Mouse (Mus musculus) right cerebral cortex, postnatal 4 days (tissue): ENCODE results near the gene Zfp687.
"Not testable (repeated sequence)": the region's sequence is repeated elsewhere in the genome, so short reads cannot be mapped to it uniquely, and the experiment has no call there.

Source experiments
- DNase-seq: peaks from one replicate; pipeline ENCODE4 v3.0.0-alpha.2; 2022

Gene Zfp687

DNA sequence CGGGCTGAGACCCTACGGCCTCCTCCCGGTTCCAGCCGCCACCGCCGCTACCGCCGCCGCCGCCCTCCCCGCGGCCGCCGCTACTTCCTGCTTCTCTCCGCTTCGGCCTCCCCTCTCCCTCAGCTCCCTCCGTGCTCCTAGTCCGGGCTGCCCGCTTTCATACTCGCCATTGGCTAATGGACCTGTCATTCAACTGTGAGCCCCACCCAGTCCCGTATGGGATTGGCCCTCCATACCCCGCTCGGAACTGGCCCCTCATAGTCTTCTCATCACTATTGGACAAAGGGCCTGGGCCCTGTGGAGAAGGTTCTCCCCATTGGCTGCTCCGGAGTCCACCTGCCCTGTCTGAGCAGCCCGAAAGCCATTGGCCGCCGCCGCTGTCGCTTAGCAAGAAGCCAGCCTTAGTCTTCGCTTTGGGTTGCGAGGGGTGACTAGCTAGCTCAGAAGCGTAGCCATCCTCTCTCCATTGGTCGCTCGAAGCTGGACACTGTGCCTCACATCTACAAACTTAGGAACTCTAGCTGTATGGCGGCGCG lies at the start of gene Zfp687:
Zfp687 (minus strand) TSS at position 112 of the 536 bp plus-strand sequence.
- peak; percentile 99 for DNase-seq

DNA sequence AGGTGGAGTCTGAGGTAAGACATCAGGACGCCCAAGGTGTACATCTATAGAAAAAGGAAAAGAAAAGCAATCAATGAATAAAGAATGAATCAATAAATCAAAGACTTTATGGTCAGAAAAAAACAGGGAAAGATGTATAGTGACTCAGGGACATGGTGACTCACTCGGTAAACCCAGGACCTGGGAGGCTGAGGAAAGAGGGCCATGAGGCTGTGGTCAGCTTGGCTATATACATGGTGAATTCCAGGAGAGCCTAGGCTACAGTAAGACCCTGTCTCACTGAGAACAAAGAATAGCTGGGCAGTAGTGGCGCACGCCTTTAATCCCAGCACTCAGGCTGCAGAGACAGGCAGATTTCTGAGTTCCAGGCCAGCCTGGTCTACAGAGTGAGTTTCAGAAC lies 48.5 kb upstream of the Zfp687 start:
- no peak for DNase-seq

DNA sequence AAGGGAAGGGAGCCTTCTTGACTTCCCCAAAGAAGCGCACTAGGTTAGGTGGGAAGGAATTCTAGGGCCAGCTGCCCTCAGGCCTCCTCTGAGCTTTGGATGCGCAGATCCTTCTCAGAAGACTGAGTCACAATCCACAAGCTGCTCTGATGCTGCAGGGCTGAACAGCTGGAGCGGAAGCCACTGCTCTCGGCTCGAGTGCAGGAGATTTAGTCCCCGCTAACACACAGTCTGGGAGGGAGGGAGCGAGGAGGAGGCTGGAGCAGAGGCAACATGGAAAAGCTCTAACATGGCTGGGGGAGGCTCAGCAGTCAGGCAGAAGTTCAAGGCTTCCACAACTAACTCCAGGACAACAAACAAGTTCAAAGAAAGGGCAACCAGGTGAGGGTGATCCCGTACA lies 42.8 kb upstream of the Zfp687 start:
- no peak for DNase-seq

DNA sequence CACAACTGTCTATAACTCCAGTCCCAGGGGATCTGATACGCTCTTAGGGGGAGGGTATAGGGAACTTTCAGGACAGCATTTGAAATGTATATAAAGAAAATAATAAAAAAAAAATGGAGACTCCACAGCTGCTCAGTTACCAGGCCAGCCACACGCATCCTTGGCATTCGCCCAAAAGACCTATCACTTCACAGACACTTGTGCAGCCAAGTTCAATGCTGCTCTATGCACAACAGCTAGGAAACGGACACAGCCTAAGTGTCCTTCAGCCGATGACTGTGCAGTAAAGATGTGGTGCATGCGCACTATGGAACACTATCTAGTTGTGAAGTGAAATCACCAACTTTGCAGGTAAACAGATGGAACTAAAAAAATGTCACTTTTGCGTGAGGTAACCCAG lies 41.0 kb upstream of the Zfp687 start:
- DNase-seq, result no peak

- DNase-seq, result no peak
These were observed 39.4 kb upstream of the Zfp687 start for GRCm38 (mm10) chr3:95054481-95055260.

DNA sequence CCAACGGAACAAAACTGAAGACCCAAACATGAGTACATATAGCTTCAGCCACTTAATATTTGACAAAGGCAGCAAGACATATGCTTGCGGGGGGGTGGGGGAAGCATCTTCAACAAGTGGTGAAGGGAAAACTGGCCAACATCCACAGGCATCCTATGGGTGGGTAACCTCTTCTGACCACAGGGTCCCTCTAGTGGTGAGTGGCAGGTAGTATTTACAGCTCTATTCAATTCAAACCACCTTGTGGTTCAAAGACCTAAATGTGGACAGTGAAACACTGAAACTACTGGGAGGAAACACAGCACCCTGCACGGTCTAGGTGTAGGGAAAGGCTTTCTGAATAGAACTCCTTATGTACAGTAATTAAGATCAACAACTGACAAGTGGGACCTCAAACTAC lies 38.5 kb upstream of the Zfp687 start:
- no peak for DNase-seq

- peak; percentile 26 for DNase-seq
These were observed 37.7 kb upstream of the Zfp687 start for GRCm38 (mm10) chr3:95052959-95053358.

GRCm38 (mm10) chr3:95047914-95048313 lies 32.7 kb upstream of the Zfp687 start:
- no peak for DNase-seq

DNA sequence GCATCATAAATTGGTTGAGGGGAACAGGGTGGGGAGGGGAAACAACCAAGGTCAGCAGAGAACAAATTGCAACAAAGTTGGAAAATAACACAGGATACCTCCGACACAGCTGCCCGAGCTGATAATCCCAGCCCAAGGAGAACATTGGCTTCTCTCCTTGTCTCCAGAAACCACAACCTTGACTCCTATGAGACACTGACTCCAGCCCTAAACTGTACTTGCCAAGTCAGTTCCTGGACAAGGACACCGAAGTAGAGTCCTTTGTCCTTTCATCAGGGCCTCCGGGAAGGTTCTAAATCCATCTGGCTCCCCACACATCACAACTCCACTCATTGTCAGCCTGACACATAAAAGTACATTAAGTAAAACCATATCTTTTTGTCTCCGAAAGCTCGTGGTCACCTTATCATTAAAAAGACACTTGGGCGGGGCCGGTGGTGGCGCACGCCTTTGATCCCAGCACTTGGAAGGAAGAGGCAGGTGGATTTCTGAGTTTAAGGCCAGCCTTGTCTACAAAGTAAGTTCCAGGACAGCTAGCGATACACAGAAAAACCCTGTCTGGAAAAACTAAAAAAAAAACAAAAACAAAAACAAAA lies 31.3 kb upstream of the Zfp687 start:
- DNase-seq, result no peak

DNA sequence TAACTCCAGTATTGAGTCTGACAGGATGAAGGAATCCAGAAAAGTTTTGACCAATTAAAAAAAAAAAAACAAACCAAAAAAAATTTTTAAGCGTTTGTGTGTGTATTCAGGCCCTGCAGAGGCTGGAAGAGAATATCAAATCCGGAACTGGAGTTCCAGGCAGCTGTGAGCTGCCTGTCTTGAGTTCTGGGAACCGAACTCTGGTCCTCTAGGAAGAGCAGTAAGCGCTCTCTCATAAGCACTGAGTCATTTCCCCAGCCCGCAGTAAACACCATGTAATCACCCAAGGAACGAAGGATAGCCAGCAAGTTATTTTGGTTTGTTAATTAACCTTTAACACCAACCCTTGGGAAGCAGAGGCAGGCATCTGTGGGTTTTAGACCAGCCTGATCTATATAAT lies 28.0 kb upstream of the Zfp687 start:
- DNase-seq, result no peak

GRCm38 (mm10) chr3:95042838-95043229 lies 27.6 kb upstream of the Zfp687 start:
- no peak for DNase-seq

DNA sequence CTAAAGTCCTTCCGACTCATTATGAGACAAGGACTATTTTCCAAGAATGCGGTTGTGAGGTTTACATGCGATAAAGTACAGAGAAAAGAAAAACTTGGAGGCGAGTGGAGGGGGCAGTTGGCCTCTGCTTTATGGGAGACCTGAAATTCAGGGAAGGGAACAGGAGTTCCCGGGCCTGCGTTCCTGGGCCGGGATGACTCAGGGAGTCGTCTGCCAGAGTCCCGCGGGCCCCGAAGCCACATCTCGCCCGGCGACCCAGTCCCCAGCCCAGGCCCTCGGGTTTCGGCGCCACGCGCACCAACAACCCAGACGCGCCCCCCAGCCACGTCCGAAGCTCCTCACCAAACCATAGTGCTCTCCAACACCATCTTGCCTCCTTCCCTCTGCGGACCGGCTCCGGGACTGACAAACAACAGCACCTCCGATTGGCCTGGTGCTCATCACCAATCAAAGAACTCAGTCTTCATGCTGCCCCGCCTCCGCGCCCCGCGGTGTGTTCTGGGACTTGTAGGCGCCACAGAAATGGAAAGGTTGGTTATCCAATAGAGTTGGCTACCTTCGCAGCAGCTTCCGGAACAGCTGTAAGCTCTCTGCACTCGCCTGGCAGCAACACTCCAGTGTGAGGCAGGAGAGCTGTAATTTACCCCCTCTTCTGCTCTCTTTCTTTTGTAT lies 27.1 kb upstream of the Zfp687 start, which contains the start of gene Psmd4:
Psmd4 (minus strand) TSS at position 449 of the 672 bp plus-strand sequence.
- DNase-seq, result peak; percentile 94

- DNase-seq, result no peak
These were observed 26.4 kb upstream of the Zfp687 start for GRCm38 (mm10) chr3:95041625-95042024.

DNA sequence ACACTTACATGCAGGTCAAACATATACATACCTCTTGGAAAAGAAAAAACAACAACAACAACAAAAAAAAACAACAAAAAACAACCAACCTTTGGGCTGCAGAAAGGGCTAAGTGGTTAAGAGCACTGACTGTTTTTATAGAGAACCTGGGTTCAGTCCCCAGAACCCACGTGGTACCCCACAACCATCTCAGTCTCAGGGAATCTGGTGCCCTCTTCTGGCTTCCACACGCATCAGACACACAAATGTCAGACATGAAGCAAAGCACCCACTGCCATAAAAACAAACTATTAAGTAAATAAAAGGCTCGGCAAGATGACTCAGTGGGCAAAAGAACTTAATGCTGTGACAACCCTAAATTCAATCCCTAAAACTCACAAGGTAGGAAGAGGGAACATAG lies 14.7 kb upstream of the Zfp687 start:
- no peak for DNase-seq

- not testable (repeated sequence) for DNase-seq
These were observed 14.1 kb upstream of the Zfp687 start for GRCm38 (mm10) chr3:95029291-95029827.

DNA sequence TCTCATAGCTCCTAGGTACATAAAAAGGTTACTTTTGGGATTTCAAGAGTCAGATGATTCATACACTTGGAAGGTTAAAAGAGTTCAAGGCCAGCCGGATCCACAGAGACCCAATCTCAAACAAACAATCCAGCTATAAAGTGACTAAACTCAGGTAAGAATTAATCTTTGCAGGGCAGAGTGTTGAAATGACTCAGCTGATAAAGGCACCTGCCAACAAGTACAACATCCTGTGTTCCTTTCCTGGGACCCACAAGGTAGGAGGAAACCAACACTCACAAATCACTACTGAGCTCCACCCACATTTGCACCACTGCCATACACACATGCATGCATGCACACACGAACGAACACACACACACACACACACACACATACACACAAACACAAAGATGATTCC lies 13.4 kb upstream of the Zfp687 start:
- DNase-seq, result no peak

GRCm38 (mm10) chr3:95027701-95028100 lies 12.5 kb upstream of the Zfp687 start:
- DNase-seq, result no peak

GRCm38 (mm10) chr3:95027057-95027645 lies 11.9 kb upstream of the Zfp687 start:
- no peak for DNase-seq

GRCm38 (mm10) chr3:95025202-95025601 lies 10.0 kb upstream of the Zfp687 start:
- DNase-seq, result no peak

DNA sequence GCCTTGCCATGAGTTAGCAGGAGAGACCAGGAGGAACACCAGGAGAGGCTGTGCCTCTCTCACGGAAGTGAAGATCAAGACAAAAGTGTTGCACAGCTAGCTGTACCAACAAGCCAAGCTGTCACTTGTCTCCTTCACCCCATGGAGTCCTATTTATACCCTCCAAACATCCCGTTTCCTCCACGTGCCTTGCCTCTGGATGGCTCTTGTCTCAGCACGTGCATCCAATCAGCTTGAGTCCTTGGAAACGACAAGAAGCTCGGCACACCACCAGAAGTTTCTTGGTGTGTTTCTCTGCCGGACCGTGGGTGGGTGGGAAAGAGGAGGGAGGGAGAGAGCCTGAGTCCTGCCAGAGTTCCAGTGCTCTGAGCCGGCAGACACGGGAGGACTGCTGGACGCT lies 9.3 kb upstream of the Zfp687 start:
- DNase-seq, result no peak

DNA sequence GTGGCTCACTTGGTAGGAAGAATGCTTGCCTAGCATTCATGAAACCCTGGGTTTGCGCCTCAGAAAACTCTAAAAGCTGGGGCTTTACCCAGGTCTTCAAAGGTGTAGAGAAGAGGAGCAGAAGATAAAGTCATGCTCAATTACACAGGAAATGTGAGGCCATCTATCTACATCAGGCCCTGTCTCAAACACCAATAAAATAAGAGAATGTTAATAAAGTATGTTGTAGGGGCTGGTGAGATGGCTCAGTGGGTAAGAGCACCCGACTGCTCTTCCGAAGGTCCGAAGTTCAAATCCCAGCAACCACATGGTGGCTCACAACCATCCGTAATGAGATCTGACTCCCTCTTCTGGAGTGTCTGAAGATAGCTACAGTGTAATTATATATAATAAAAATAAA lies 5.7 kb upstream of the Zfp687 start:
- DNase-seq, result not testable (repeated sequence)

DNA sequence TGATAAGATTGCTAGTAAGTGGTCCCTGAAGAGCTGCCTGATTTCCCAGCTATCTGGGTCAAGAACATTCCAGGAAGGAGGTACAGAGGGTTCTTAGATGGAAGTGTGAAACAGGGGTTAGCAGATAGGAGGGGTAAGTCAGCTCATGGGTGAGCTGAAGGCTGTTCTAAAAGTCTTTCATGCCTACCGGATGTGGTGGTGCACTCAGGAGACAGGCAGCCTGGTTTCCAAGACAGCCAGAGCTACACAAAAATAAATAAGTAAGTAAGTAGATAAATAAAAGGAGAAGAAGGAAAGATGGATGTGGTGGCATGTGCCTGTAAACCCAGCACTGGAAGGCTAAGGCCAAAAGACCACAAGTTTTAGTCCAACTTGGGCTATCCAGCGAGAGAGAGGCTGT lies 3.5 kb upstream of the Zfp687 start:
- DNase-seq, result no peak

- no peak for DNase-seq
These were observed 1.3 kb upstream of the Zfp687 start for GRCm38 (mm10) chr3:95016532-95017056.
